Mouse (Mus musculus) spleen, adult 2 months (tissue): ENCODE data around the gene Chd1. TPM values are rescaled to one million over a fixed set of nuclear protein-coding genes. Genes with fewer than 3 reads are reported as not detected.

Experiments used
- DNase-seq, 2 experiments: peaks; one replicate each; pipeline versions ENCODE4 v3.0.0 to v3.0.0-alpha.2; 2012 to 2021; ENCODE audit warnings: low spot score in 2 of 2, low read depth in 1 of 2
- H3K27ac ChIP-seq: fragments of 200-500 bp; 2 replicates; pipeline ENCODE4 v1.5.1; 2012; ENCODE audit warnings: low read length, inconsistent platforms; ENCODE audit not compliant: insufficient read depth
- H3K27me3 ChIP-seq: fragments of 200-500 bp; 2 replicates; pipeline ENCODE4 v1.6.1; 2012; ENCODE audit warnings: mild to moderate bottlenecking, moderate library complexity, low read length, inconsistent platforms; ENCODE audit not compliant: control insufficient read depth, insufficient read depth
- H3K36me3 ChIP-seq: fragments of 200-500 bp; 2 replicates; pipeline ENCODE4 v1.6.1; 2012; ENCODE audit warnings: mild to moderate bottlenecking, low read length, inconsistent platforms; ENCODE audit not compliant: control insufficient read depth, insufficient read depth
- H3K4me1 ChIP-seq: fragments of 200-500 bp; 2 replicates; pipeline ENCODE4 v1.6.1; 2011; ENCODE audit warnings: inconsistent platforms; ENCODE audit not compliant: control insufficient read depth, insufficient read depth, insufficient read length
- H3K4me3 ChIP-seq: fragments of 200-500 bp; 2 replicates; pipeline ENCODE4 v1.5.1; 2011; ENCODE audit warnings: mild to moderate bottlenecking, inconsistent platforms; ENCODE audit not compliant: insufficient read depth, insufficient read length; ENCODE audit errors: extremely low read depth
- CTCF ChIP-seq: fragments of 200-500 bp; IDR thresholded peaks from 2 replicates; pipeline ENCODE4 v1.5.1; 2011; ENCODE audit warnings: mild to moderate bottlenecking, inconsistent platforms; ENCODE audit not compliant: insufficient read depth, insufficient read length, insufficient replicate concordance; ENCODE audit errors: extremely low read depth
- POLR2A ChIP-seq: fragments of 200-500 bp; IDR thresholded peaks from 2 replicates; pipeline ENCODE4 v1.6.1; 2011; ENCODE audit warnings: low read depth, low read length, inconsistent platforms
- WGBS: fragments of 180-500 bp; shearing (Covaris S2); methylation state at CpG from one replicate; pipeline ENCODE4 v1.1.7; 2018; 5-methylcytosine and 5-hydroxymethylcytosine counted together
- polyA plus RNA-seq: library from polyadenylated mRNA; depleted of rRNA; stranded (reverse); fragments of >200 nt; gene quantifications from 2 replicates; pipeline ENCODE4 v1.2.3, GENCODE M21; 2012; rRNA removed

The Chd1 gene
- polyA plus RNA-seq, 1 experiment: 6.2 TPM

GRCm38 (mm10) chr17:15817634-15818033 lies 112.9 kb downstream of the Chd1 start:
- no peaks in the 10 kb centered on the region; the same call in 1 of the 2 replicates for H3K36me3 ChIP-seq
- 89% methylated on average over 2 of the region's 2 CpGs for WGBS
- no peak overlapping the region for H3K4me3 ChIP-seq
- no peak for TF ChIP-seq CTCF
- TF ChIP-seq POLR2A: no peak
- no peak for DNase-seq
- no peaks in the 10 kb centered on the region for H3K27me3 ChIP-seq
- no peaks in the 10 kb centered on the region; the same call in 1 of the 2 replicates for H3K4me1 ChIP-seq
- H3K27ac ChIP-seq: no peak overlapping the region

- no peaks in the 10 kb centered on the region; the same call in 1 of the 2 replicates for H3K36me3 ChIP-seq
- DNase-seq: no peak
- 94% methylated on average over 8 of the region's 8 CpGs for WGBS
- H3K4me1 ChIP-seq: no peaks in the 10 kb centered on the region; the same call in 1 of the 2 replicates
- TF ChIP-seq CTCF (no peak), POLR2A (no peak)
- no peak overlapping the region for H3K4me3 ChIP-seq
- no peak overlapping the region for H3K27ac ChIP-seq
- H3K27me3 ChIP-seq: no peaks in the 10 kb centered on the region
Observed at GRCm38 (mm10) chr17:15818372-15818771, 113.6 kb downstream of the Chd1 start.

- no peak overlapping the region for H3K27ac ChIP-seq
- no peaks in the 10 kb centered on the region for H3K27me3 ChIP-seq
- WGBS: 78% methylated on average over 6 of the region's 6 CpGs
- no peaks in the 10 kb centered on the region; the same call in 1 of the 2 replicates for H3K36me3 ChIP-seq
- H3K4me1 ChIP-seq: no peaks in the 10 kb centered on the region
- TF ChIP-seq POLR2A: no peak
- no peak for TF ChIP-seq CTCF
- DNase-seq: no peak
- H3K4me3 ChIP-seq: no peak overlapping the region
Observed at GRCm38 (mm10) chr17:15820146-15820545, 115.4 kb downstream of the Chd1 start.

- peaks cover 4% of the 10 kb centered on the region for H3K27me3 ChIP-seq
- no peak overlapping the region for H3K4me3 ChIP-seq
- H3K36me3 ChIP-seq: no peaks in the 10 kb centered on the region
- TF ChIP-seq CTCF (no peak), POLR2A (no peak)
- no peak overlapping the region for H3K27ac ChIP-seq
- peaks cover 2% of the 10 kb centered on the region; the same call in 1 of the 2 replicates for H3K4me1 ChIP-seq
- no peak for DNase-seq
- WGBS: 81% methylated on average over 10 of the region's 10 CpGs
Observed at GRCm38 (mm10) chr17:15820761-15821160, 116.0 kb downstream of the Chd1 start.

GRCm38 (mm10) chr17:15821706-15822105 lies 116.9 kb downstream of the Chd1 start:
- TF ChIP-seq CTCF (no peak), POLR2A (no peak)
- Histone ChIP-seq H3K36me3 (no peaks in the 10 kb centered on the region), H3K4me3 (no peak overlapping the region), H3K4me1 (peaks cover 7% of the 10 kb centered on the region; the same call in 1 of the 2 replicates), H3K27me3 (peaks cover 11% of the 10 kb centered on the region), H3K27ac (no peak overlapping the region)
- no peak for DNase-seq
- WGBS: 68% methylated on average over 4 of the region's 4 CpGs

Other genes with a start within 250 kb of the Chd1 start
- gene Psmb1, start 205.2 kb upstream of the Chd1 start, polyA plus RNA-seq: 38.3 and 63.0 TPM in 2 replicates
- 37.5 and 43.3 TPM in 2 replicates for gene Tbp, start 205.1 kb upstream of the Chd1 start, polyA plus RNA-seq
- 21.7 and 40.1 TPM in 2 replicates for gene Pdcd2, start 177.7 kb upstream of the Chd1 start, polyA plus RNA-seq
- 2.3 and 2.4 TPM in 2 replicates for gene Prdm9, start 140.6 kb upstream of the Chd1 start, polyA plus RNA-seq
- gene Rgmb, start 126.1 kb downstream of the Chd1 start, polyA plus RNA-seq: 11.4 and 12.9 TPM in 2 replicates